Mouse (Mus musculus) retina, postnatal 7 days (tissue): ENCODE results near the gene Bax.

Experiments used
- DNase-seq: peaks from one replicate; pipeline ENCODE4 v3.0.0-alpha.2; 2012; ENCODE audit warnings: low read depth, low spot score

Bax gene

DNA sequence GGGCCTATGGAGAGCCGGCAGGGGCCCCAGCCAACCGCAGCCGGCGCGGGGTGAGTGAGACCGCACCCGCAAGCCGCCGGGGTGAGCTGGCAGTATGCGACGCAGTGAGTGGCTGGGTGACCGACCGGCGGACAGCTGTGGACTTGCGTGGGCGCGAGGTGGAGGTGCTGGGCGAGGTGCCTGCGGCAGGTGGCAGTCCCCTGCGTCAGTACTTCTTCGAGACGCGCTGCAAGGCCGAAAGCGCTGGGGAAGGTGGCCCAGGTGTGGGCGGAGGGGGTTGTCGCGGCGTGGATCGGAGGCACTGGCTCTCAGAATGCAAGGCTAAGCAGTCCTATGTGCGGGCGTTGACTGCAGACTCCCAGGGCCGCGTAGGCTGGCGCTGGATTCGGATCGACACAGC is 51.1 kb downstream of the Bax start:
- DNase-seq = no peak

DNA sequence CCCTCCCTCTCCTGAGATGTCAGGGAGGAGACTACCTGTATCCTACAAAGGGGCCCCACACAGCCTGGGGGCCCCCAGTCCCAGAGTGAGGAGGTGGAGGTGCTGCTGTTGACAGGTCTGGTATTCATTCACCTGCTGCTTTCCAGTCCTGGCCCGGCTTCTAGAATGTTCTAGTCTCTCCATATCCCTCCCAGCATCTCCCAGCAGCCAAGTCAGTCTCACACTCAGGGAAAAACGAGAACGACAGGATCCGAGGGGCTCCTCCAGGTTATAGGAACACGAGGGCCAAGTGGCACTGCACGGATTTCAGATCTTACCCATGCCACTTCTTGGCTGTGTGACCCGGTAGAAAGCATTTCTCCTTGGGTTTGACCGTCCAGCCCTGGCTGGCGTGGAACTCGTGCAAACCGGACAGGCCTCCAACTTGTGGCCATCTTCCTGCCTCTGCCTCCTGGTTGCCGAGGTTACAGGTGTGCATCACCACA is 51.9 kb downstream of the Bax start:
- DNase-seq = no peak

GRCm38 (mm10) chr7:45413864-45414739 is 52.6 kb downstream of the Bax start:
- no peak for DNase-seq

- DNase-seq = no peak
Measured at GRCm38 (mm10) chr7:45413113-45413863, 53.4 kb downstream of the Bax start, which contains the start of gene Ntf5. Ntf5 (plus strand) TSS chr7:45413695.

DNA sequence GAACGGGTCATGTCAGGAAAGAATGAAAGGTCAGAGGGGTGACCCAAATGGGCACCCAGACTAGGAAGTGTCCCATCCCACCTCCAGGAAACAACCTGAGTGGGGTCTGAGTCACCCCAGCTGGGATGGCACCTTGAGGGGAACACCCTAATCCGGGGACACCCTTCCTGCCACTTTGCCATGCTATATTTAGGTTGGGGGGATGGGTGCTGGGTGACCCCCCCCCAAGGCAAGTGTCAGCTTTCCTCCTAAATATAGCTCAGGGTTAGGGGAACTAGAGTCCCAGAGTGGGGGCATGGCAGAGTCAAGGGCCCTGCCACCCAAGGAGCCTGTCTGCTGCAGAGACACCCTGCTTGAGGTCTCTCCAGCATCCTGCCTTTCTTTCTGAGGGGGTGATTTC is 54.3 kb downstream of the Bax start:
- no peak for DNase-seq
